Mouse (Mus musculus): Measurements from ENCODE around the gene Rasgrp3. TPM values are rescaled to one million over a fixed set of nuclear protein-coding genes. Genes with fewer than 3 reads are reported as not detected.
A peak's percentile ranks its signal among the peaks of the same experiment; 100 is the strongest.
"Not testable (repeated sequence)": the region's sequence is repeated elsewhere in the genome, so short reads cannot be mapped to it uniquely, and the experiment has no call there.

Rasgrp3 gene
- total RNA-seq, 2 experiments from 2014 or later = 27.7 to 29.0 TPM

DNA sequence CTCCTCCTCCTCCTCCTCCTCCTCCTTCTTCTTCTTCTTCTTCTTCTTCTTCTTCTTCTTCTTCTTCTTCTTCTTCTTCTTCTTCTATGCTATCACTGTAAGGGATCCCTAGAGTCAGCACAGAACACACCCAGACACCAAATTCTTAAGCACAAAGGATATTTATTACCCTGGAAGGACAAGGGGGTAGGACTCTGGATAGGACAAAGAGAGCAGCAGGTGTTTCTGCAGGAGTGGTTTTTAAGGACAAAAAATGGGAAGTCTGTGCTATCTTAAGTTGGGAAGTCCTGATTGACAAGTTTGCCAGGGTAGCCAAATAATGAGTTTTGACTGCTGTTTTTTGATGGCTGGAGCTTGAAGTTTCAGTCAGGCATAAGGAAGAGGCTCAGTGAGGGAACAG is 17.9 kb downstream of the Rasgrp3 start:
- intact Hi-C loops (cut with DNase I; ENCODE audit: low total_unique reads) = no loop called here
- DNase-seq = no peak

- intact Hi-C loops (cut with DNase I; ENCODE audit: low total_unique reads); DNase-seq: not testable (repeated sequence)
Measured at GRCm38 (mm10) chr17:75456096-75456495, 20.4 kb downstream of the Rasgrp3 start.

DNA sequence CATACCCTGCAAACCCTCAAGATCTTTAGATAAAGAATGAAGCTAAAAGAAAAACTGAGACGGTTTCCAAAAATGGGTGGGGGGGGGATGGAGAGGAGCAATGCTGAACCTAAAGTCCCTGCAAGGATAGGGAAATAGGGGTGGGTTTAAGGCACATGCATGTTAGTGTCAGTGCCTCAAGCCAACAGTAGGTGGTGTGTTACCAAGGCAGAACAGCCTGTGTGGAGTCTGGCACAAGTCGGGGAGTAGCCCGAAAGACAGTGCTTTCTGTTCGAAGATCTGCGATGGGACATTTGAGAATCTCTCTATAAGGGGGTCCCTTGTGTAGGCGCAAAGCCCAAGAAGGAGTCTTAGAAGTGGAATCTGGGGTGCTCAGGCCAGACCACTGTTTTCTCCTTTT is 24.9 kb downstream of the Rasgrp3 start:
- DNase-seq = no peak
- intact Hi-C loops (cut with DNase I; ENCODE audit: low total_unique reads) = no loop called here

GRCm38 (mm10) chr17:75461771-75462170 is 26.1 kb downstream of the Rasgrp3 start:
- no peak for DNase-seq
- intact Hi-C loops (cut with DNase I; ENCODE audit: low total_unique reads) = no loop called here

DNA sequence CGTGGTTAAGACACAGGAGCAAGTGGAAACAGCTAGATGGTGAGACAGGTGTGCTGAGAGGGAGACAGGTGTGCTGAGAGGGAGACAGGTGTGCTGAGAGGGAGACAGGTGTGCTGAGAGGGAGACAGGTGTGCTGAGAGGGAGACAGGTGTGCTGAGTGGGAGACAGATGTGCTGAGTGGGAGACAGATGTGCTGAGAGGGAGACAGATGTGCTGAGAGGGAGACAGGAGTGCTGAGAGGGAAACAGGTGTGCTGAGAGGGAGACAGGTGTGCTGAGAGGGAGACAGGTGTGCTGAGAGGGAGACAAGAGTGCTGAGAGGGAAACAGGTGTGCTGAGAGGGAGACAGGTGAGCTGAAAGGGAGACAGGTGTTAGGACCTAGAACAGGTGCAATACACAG is 27.5 kb downstream of the Rasgrp3 start:
- DNase-seq; intact Hi-C loops (cut with DNase I; ENCODE audit: low total_unique reads): not testable (repeated sequence)

- intact Hi-C loops (cut with DNase I; ENCODE audit: low total_unique reads) = no loop called here
- no peak for DNase-seq
Measured at GRCm38 (mm10) chr17:75463645-75464044, 27.9 kb downstream of the Rasgrp3 start.

DNA sequence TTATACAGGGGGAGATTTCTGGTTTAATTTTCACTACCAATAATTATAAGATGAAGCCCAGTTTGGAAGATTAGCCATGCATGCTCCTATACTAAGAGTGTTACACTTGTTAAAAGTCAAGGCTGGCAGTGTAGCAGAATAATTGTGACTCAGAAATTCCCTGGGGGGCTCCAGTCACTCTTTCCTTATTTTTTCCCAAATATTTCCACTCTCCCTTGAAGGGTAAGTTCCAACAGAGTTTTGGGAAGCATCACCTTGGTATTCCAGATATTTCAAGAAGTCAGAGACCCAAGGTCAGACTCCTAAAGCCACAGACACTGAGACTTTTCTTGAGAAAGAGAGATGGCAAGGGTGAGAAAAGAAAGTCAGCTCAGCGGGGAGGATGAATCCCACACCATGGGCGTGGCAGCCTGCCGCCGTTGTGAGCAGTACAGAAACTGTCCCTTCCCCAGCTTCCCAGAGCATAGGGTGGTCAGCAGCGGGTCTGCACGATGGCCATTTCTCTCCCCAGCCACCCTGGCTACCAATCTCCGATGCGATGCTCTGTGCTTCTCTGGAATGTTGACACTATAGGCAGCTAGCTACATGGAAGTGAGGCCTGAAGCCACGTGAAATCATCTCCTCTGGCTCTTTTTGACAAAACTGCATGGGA is 28.8 kb downstream of the Rasgrp3 start:
- DNase-seq = no peak
- intact Hi-C loops (cut with DNase I; ENCODE audit: low total_unique reads) = no loop called here

GRCm38 (mm10) chr17:75464983-75465634 is 29.4 kb downstream of the Rasgrp3 start:
- peak; percentile 89 for DNase-seq
- intact Hi-C loops (cut with DNase I; ENCODE audit: low total_unique reads) = no loop called here

DNA sequence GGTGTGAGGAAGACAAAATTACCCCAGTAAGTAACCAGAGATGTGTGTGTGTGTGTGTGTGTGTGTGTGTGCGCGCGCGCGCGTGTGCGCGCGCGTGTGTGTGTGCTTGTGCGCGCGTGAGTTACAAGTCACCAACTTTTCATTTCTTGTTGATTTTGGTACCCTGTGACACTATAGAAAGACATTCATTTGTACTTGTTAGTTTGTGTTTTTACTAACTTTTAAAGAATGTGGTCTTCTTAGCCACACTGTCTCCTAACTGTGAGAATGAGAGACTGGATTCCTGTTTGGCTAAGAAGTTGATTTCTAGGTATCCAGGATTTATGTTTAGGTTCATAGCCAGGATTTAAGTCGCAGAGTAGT is 29.9 kb downstream of the Rasgrp3 start:
- no peak for DNase-seq

DNA sequence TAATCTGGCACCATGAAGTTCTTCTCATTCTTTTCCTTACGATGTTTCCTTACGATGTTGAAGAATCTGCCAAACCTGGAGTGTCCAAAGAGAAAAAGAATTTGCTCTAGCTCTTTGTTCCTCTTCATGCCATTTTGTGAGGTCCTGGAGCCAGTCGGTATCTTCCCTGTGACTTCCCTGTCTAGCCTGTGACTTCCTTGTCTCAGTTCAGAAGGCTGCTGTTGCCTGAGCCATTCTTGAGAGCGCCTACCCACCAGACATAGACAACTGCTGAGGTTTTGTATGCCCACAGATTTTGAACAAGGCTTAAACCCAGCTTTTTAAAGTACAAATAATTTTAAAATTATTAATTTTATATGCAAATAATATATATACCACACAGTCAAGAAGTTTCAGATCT is 31.3 kb downstream of the Rasgrp3 start:
- DNase-seq = no peak
- intact Hi-C loops (cut with DNase I; ENCODE audit: low total_unique reads) = no loop called here

More for the DNA sequence above, 29.9 kb downstream of the Rasgrp3 start:
- intact Hi-C loops (cut with DNase I; ENCODE audit: low total_unique reads) = no loop called here

- no peak for DNase-seq
- intact Hi-C loops (cut with DNase I; ENCODE audit: low total_unique reads) = no loop called here
Measured at GRCm38 (mm10) chr17:75467526-75467925, 31.8 kb downstream of the Rasgrp3 start.

GRCm38 (mm10) chr17:75468479-75469114 is 32.9 kb downstream of the Rasgrp3 start:
- intact Hi-C loops (cut with DNase I; ENCODE audit: low total_unique reads) = no loop called here
- DNase-seq = no peak

GRCm38 (mm10) chr17:75470325-75470724 is 34.6 kb downstream of the Rasgrp3 start:
- no peak for DNase-seq
- intact Hi-C loops (cut with DNase I; ENCODE audit: low total_unique reads) = no loop called here

DNA sequence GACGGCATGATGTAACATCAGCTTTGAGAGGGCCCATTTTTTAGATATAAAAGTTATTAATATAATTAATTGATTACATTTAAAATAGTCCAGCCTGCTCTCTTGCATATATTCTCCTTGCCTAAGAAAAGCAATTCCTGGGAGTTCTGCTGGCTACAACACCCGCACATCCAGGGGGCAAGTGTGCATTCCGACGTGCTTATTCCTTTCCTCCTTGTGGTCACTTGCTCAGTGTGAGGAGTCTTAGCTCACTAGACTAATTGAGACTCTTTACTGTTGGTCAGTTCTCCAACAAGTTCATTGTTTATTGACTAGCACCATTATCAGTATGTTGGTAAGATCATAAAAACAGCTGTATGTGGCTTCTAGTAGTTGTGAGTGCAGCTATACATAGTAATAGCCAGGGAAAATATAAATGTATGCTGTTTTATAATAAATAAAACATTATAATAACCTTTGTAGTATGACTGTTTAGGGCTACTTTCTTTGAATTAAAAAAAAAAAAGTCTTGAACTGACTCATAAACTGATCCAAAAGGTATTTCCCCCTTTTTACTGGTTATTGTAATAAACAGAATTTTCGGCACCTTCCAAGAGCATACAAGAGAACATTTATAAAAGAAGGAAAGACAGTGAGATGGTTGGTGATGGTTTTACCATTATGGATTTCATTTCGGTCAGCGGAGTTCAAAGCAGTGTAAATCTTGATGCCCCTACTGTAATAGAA is 35.4 kb downstream of the Rasgrp3 start:
- DNase-seq = no peak
- intact Hi-C loops (cut with DNase I; ENCODE audit: low total_unique reads) = no loop called here

GRCm38 (mm10) chr17:75471644-75472253 is 36.1 kb downstream of the Rasgrp3 start:
- no peak for DNase-seq
- intact Hi-C loops (cut with DNase I; ENCODE audit: low total_unique reads) = no loop called here

GRCm38 (mm10) chr17:75472379-75472778 is 36.7 kb downstream of the Rasgrp3 start:
- DNase-seq = no peak
- intact Hi-C loops (cut with DNase I; ENCODE audit: low total_unique reads) = no loop called here

- intact Hi-C loops (cut with DNase I; ENCODE audit: low total_unique reads) = no loop called here
- DNase-seq = no peak
Measured at GRCm38 (mm10) chr17:75475985-75476384, 40.3 kb downstream of the Rasgrp3 start.

DNA sequence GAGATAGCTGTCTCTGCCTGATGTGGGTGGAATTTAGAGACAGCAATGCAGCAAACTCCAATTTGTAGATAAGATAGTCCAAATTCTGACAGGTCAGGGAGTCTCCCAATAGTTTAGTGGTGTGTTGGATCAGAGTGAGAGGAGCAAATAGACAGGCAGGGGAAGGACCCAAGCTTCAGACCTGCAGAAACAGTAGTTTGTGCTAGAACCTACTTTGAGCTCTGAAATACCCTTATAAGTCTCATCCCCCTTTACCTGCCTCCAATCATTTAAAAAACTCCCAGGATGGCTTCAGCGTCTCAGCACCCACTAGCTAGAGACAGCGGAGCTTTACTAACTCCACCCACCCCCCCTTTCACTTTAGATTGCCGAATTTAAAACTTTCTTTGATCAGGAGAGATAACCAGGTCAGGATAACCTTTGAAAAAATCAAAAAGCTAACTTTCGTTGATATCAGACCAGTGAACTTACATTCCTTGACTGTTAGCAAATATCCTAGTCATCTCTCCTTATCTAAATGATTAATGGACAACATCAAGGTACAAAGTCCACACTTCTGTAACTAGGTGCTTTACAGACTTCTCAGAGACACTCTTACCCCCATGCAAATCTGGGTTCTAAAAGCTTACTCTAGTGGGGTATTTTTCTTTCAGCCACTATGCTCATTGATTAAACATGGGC is 41.2 kb downstream of the Rasgrp3 start:
- intact Hi-C loops (cut with DNase I; ENCODE audit: low total_unique reads) = no loop called here

DNA sequence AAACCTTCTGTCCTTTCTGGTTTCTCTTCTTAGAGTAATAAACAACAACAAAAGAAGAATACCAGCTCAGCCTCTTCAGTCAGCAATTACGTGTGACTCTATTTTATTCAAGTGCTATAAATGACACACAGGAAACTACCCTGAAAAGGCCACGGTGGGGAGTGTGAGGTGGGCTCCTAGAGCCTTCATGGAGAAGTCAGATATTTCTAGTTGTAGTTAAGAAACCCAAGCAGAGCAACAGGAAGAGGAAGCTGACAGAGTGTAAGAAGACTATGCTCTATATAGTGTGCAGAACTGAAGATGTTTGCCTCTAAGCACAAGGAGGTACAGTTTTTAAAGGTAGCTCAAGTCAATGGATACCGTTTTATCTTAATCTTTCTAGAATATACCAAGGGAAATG is 42.0 kb downstream of the Rasgrp3 start:
- intact Hi-C loops (cut with DNase I; ENCODE audit: low total_unique reads) = no loop called here
- no peak for DNase-seq

More for the DNA sequence above, 41.2 kb downstream of the Rasgrp3 start:
- DNase-seq = no peak
